ENCODE assay signal across 8 mouse cellular contexts in the genomic region with DNA sequence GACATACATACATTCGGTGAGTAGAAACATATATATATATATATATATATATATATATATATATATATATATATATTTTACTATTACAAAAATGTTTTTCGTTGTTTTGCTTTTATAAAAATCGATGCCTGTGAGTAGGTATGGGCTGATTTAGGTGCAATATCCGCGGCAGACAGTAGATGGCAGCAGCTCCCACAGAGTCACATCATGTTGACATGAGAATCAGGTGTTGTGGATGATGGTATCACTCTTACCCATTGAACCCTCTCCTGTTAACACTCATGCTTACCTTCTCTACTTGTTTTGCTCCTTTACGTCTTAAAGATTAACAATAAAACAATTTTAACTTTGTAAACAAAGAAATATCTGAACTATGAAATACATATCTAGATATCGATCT.
DNase-seq lines count a peak whose midpoint lies in the region; ATAC-seq and TF ChIP-seq lines count a peak whose summit lies in the region.

No protein-coding gene starts in this region.

- WGBS in lung, adult 2 months: 30% methylated on average over 7 of the region's 7 CpGs

- no peak for TF ChIP-seq EP300 in ES-Bruce4 (IDR thresholded peaks at IDR 0.05; ENCODE audit: insufficient read depth, low read depth, low read length)

- TF ChIP-seq POLR2A in ES-Bruce4 (IDR thresholded peaks at IDR 0.05; ENCODE audit: insufficient read depth, low read length): no peak
- no peak for TF ChIP-seq POLR2A in lung, adult 2 months (IDR thresholded peaks at IDR 0.05; ENCODE audit: borderline replicate concordance, extremely low read depth, low read depth, low read length)

- no peak for ATAC-seq in erythroid progenitor cell, adult 5-6 weeks (replicated peaks; ENCODE audit: low FRiP score, poor library complexity, severe bottlenecking)

- no peaks in the 10 kb centered on the region for H3K27me3 ChIP-seq in ES-Bruce4 (ENCODE audit: control insufficient read depth, insufficient read depth, low read length, poor library complexity, severe bottlenecking)

- no peaks in the 10 kb centered on the region for H3K36me3 ChIP-seq in ES-Bruce4 (ENCODE audit: control insufficient read depth, insufficient read depth, low read length, poor library complexity, severe bottlenecking)

- H3K4me1 ChIP-seq in ES-Bruce4 (ENCODE audit: control insufficient read depth, insufficient read depth, low read length): no peaks in the 10 kb centered on the region
- no peaks in the 10 kb centered on the region for H3K4me1 ChIP-seq in lung, adult 2 months (ENCODE audit: control insufficient read depth, insufficient read depth, low read length)

- no peak overlapping the region for H3K4me3 ChIP-seq in ES-Bruce4 (ENCODE audit: low read depth, low read length)
- H3K4me3 ChIP-seq in lung, adult 2 months (replicated peaks; ENCODE audit: extremely low read depth, low read depth, low read length): no peak overlapping the region

- peak; percentile 61 for TF ChIP-seq CTCF in ES-Bruce4 (IDR thresholded peaks at IDR 0.05; ENCODE audit: low read depth, low read length)
- TF ChIP-seq CTCF in lung, adult 2 months (IDR thresholded peaks at IDR 0.05; ENCODE audit: insufficient read depth, low read length): peak; percentile 77

- H3K9ac ChIP-seq in ES-Bruce4 (ENCODE audit: low read depth, poor library complexity, severe bottlenecking): no peak overlapping the region

- peak; percentile 4 for DNase-seq in A20 (ENCODE audit: low read depth, low spot score)
- DNase-seq in cerebellum, adult 11-12 months: peak; percentile 23
- peak; percentile 35 for DNase-seq in forelimb bud, embryonic 11.5 days (ENCODE audit: low read depth, low spot score)
- DNase-seq in kidney, postnatal 10 days: peak; percentile 76
- peak; percentile 54 for DNase-seq in lung, adult 2 months
- DNase-seq in right cerebral cortex, postnatal 25 days: peak; percentile 39

- H3K27ac ChIP-seq in ES-Bruce4 (ENCODE audit: insufficient read depth, low read length): no peak overlapping the region

- H3K9me3 ChIP-seq in ES-Bruce4 (replicated peaks; ENCODE audit: control insufficient read depth, insufficient read depth, low read length, poor library complexity, severe bottlenecking): no peaks in the 10 kb centered on the region

Comparison
In these comparisons a context has a peak if more than half of its experiments do, and no peak if none do; other contexts are left out.
1. DNase-seq: peak in every context shown above with its lines; median percentile 76 in kidney, postnatal 10 days; 54 in lung, adult 2 months; 39 in right cerebral cortex, postnatal 25 days; 35 in forelimb bud, embryonic 11.5 days; 23 in cerebellum, adult 11-12 months; 4 in A20.